Mouse (Mus musculus) MN1 (cell line): ENCODE measurements at regions not wholly inside any gene's neighbourhood (a gene's known extent, or its start where the extent isn't known, plus 50 kb on each side); places are given as distances from the start of the nearest gene placed in this dataset.

Experiments
- DNase-seq: peaks from one replicate; pipeline ENCODE4 v3.0.0-alpha.2; 2016; ENCODE audit warnings: low spot score

GRCm38 (mm10) chr2:77358176-77358575 is 77.8 kb upstream of the Sestd1 start:
- DNase-seq: no peak

- DNase-seq: no peak
These were observed 76.4 kb upstream of the Sestd1 start for GRCm38 (mm10) chr2:77356798-77357197.

- no peak for DNase-seq
These were observed 71.7 kb upstream of the Sestd1 start for GRCm38 (mm10) chr2:77351987-77352628.

GRCm38 (mm10) chr2:77347027-77347426 is 66.6 kb upstream of the Sestd1 start:
- no peak for DNase-seq

- DNase-seq: no peak
These were observed 63.5 kb upstream of the Sestd1 start for GRCm38 (mm10) chr2:77343736-77344440.

- DNase-seq: no peak
These were observed 62.0 kb upstream of the Sestd1 start for GRCm38 (mm10) chr2:77342416-77342815.

GRCm38 (mm10) chr2:77341575-77342332 is 61.4 kb upstream of the Sestd1 start:
- DNase-seq: peak; percentile 41

GRCm38 (mm10) chr2:77340076-77340475 is 59.7 kb upstream of the Sestd1 start:
- no peak for DNase-seq

- DNase-seq: no peak
These were observed 57.5 kb upstream of the Sestd1 start for GRCm38 (mm10) chr2:77337786-77338406.

GRCm38 (mm10) chr2:77337318-77337717 is 56.9 kb upstream of the Sestd1 start:
- no peak for DNase-seq

GRCm38 (mm10) chr2:77336810-77337209 is 56.4 kb upstream of the Sestd1 start:
- DNase-seq: no peak

GRCm38 (mm10) chr2:77334706-77335105 is 54.3 kb upstream of the Sestd1 start:
- no peak for DNase-seq

GRCm38 (mm10) chr2:77333394-77334079 is 53.1 kb upstream of the Sestd1 start:
- no peak for DNase-seq
